Mouse (Mus musculus) left cerebral cortex, adult 6 months (tissue): ENCODE measurements around the gene Rnf220. TPM values are rescaled to one million over a fixed set of nuclear protein-coding genes. Genes with fewer than 3 reads are reported as not detected.

Source experiments
- long read RNA-seq, 2 experiments: library from polyadenylated mRNA; unstranded; transcript quantifications; one replicate each; pipeline ENCODE4 v2.0.0; 2019 to 2020
- polyA plus RNA-seq: library from polyadenylated mRNA; unstranded; fragments of <200 nt; fragmentation: Nextera tagmentation; gene quantifications from 2 replicates; pipeline ENCODE4 v1.2.3, GENCODE M21; 2021

The Rnf220 gene
- polyA plus RNA-seq: 38.1 and 69.9 TPM in 2 replicates
- long read RNA-seq, experiment 1, transcript Rnf220-201 (15 exons, 3,029 nt): major isoform, 9 of 64 reads
- long read RNA-seq, experiment 1, partial matches to known transcripts: 28 of 64 reads
- long read RNA-seq, experiment 1, other reads (novel, unspliced or antisense): 23 of 64 reads
- long read RNA-seq, experiment 2, transcript Rnf220-214 (3 exons, 728 nt): major isoform, 6 of 42 reads
- long read RNA-seq, experiment 2, partial matches to known transcripts: 14 of 42 reads
- long read RNA-seq, experiment 2, other reads (novel, unspliced or antisense): 22 of 42 reads

DNA sequence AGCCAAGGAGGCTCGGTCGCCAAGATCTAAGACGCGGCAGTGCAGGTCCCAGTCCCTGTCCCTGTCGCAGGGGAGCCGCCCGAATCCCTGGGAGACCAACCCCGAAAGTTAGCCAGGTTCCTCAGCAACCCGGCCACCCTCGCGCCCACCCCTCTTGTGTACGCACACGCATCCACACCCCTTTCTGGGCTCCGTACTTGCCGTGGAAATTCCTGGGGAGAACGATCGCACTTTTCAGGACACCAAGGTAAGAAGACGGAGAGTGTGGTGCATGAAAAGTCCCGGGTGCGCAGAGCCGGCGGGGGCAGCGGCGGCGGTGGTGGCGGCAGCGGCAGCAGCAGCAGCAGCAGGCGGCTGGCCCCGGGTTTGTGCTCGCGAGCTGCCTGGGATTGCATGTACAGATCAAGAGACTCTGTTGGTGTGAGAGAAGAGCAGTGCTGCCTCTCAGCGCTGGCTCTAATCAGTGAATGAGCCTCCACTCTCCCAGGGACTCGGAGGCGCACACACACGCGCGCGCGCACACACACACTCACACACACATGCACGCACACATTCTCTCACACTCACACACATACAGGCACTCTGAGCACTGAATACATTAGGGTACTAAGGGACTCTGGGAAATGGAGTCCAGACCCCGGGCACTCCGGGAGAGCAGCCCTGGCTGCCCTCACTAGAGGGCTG is at the start of gene Rnf220:
Gene Rnf220, minus strand, starts transcription at position 571 of the 684 bp plus-strand sequence.

DNA sequence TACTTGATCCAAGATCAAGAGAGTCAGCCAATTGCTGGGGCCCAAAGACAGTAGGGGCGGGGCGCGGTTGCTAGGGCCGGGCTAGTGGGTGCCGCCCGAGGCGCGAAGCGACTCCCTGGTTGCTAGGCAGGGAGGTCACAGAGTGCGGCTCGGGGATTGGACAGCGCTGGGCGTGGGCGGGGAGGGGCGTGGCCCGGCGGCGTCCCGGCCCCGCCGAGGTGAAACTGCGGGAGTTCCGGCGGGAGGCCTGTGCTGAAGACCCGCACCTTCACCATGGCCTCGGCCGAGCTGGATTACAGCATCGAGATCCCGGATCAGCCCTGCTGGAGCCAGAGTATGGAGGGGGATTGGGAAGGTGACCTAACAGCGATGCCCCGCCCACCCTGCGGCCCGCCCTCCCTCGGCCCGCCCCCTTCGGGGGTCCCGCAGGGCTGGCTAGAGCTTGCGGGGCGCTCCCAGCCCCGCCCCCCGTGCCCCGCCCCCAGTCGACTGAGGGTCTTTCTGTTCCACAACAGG is 245.0 kb downstream of the Rnf220 start, which contains the start of the genes Tmem53 and Armh1:
Gene Tmem53, plus strand, starts transcription at position 151 of the 516 bp plus-strand sequence.
Gene Armh1, minus strand, starts transcription at position 325 of the 516 bp plus-strand sequence.

Other genes starting within 250 kb of the Rnf220 start
- gene Tmem53, start 245.1 kb downstream of the Rnf220 start, polyA plus RNA-seq: 11.1 and 12.3 TPM in 2 replicates
- gene Armh1, start 244.9 kb downstream of the Rnf220 start, polyA plus RNA-seq: 0.40 and 0.42 TPM in 2 replicates
- gene Eri3, start 53.3 kb upstream of the Rnf220 start, polyA plus RNA-seq: 120 and 216 TPM in 2 replicates
- gene Dmap1, start 185.2 kb upstream of the Rnf220 start, polyA plus RNA-seq: 39.7 and 43.5 TPM in 2 replicates
- not detected in 2 replicates for gene Gm12845, start 227.4 kb upstream of the Rnf220 start, polyA plus RNA-seq